Mouse (Mus musculus) cortical plate, adult 2 months (tissue): ENCODE data around the gene Ank3.

Experiments used
- CTCF ChIP-seq: fragments of 200-500 bp; IDR thresholded peaks from 2 replicates; pipeline ENCODE4 v1.5.1; 2011; ENCODE audit warnings: mild to moderate bottlenecking, control low read depth, low read length; ENCODE audit not compliant: insufficient read depth; ENCODE audit errors: extremely low read depth
- POLR2A ChIP-seq: fragments of 200-500 bp; IDR thresholded peaks from 2 replicates; pipeline ENCODE4 v1.6.1; 2011; ENCODE audit warnings: mild to moderate bottlenecking, low read length, control low read depth; ENCODE audit not compliant: insufficient read depth; ENCODE audit errors: extremely low read depth

DNA sequence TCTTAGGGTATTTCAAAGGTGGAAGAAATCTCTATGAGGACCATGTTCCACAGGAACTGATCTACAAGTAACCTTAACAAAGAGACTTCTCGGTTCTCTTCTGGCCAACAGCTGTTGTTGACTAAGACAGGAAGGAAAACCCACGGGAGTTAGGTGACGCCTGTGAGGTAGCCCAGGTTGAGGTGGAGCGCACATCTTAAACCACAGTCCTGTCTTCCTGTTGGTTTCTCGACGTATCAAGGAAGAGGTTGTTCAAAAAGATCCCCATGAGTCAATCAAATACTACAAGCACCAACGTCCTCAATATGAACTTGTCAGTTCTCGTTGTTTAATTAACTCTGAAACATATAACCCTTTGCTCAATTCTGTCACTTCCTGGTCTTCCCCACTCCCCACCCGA lies 634.4 kb downstream of the Ank3 start:
- TF ChIP-seq CTCF, result no peak
- no peak for TF ChIP-seq POLR2A
